Mouse (Mus musculus) limb, embryonic 11.5 days (tissue): ENCODE results near the gene Hist1h2ac. TPM values are rescaled to one million over a fixed set of nuclear protein-coding genes. Genes with fewer than 3 reads are reported as not detected.
"Not testable (repeated sequence)": the region's sequence is repeated elsewhere in the genome, so short reads cannot be mapped to it uniquely, and the experiment has no call there.

Source experiments
- ATAC-seq: fragments of 200-750 bp; cut with Nextera tagmentation; 2 replicates; pipeline ENCODE4 v1.8.0; 2017; ENCODE audit warnings: low read depth; ENCODE audit not compliant: insufficient number of reproducible peaks, low FRiP score, low TSS enrichment
- DNase-seq: peaks from one replicate; pipeline ENCODE4 v3.0.0-alpha.2; 2015; ENCODE audit warnings: low spot score
- H3K27ac ChIP-seq: fragments of 300-500 bp; sonication (generic); replicated peaks from 2 replicates; pipeline ENCODE4 v1.5.1; 2014; ENCODE audit warnings: low read depth, mild to moderate bottlenecking, low read length
- H3K27me3 ChIP-seq: fragments of 300-500 bp; sonication (generic); 2 replicates; pipeline ENCODE4 v1.6.1; 2014; ENCODE audit warnings: mild to moderate bottlenecking, low read length, mixed read lengths; ENCODE audit not compliant: control insufficient read depth, insufficient read depth
- H3K36me3 ChIP-seq: fragments of 300-500 bp; sonication (generic); 2 replicates; pipeline ENCODE4 v1.6.1; 2014; ENCODE audit warnings: mild to moderate bottlenecking, low read length, moderate library complexity, mixed read lengths; ENCODE audit not compliant: control insufficient read depth, insufficient read depth
- H3K4me1 ChIP-seq: fragments of 300-500 bp; sonication (generic); 2 replicates; pipeline ENCODE4 v1.6.1; 2014; ENCODE audit warnings: low read length, mixed read lengths; ENCODE audit not compliant: control insufficient read depth, insufficient read depth
- H3K4me2 ChIP-seq: fragments of 300-500 bp; sonication (generic); 2 replicates; pipeline ENCODE4 v1.6.1; 2014; ENCODE audit warnings: low read depth, mild to moderate bottlenecking, moderate library complexity; ENCODE audit not compliant: severe bottlenecking
- H3K4me3 ChIP-seq: fragments of 300-500 bp; sonication (generic); 2 replicates; pipeline ENCODE4 v1.5.1; 2014; ENCODE audit warnings: low read depth, low read length
- H3K9ac ChIP-seq: fragments of 300-500 bp; sonication (generic); 2 replicates; pipeline ENCODE4 v1.6.1; 2014; ENCODE audit warnings: mild to moderate bottlenecking, low read length
- H3K9me3 ChIP-seq: fragments of 300-500 bp; sonication (generic); 2 replicates; pipeline ENCODE4 v1.6.1; 2016; ENCODE audit warnings: low read length; ENCODE audit not compliant: control insufficient read depth
- WGBS: fragments of 180-500 bp; shearing (Covaris S2); extraction: QIAGEN DNeasy Blood & Tissue Kit; methylation state at CpG from one replicate; pipeline ENCODE4 v1.1.7; 2014; 5-methylcytosine and 5-hydroxymethylcytosine counted together
- polyA plus RNA-seq: library from polyadenylated mRNA; unstranded; fragments of >200 nt; fragmentation: Nextera tagmentation; extraction: Ambion mirVana; gene quantifications from 2 replicates; pipeline ENCODE4 v1.2.1, GENCODE M21; 2014

The Hist1h2ac gene
- polyA plus RNA-seq, 1 experiment from 2014 or later, result 1.0 TPM

GRCm38 (mm10) chr13:23705751-23706356 lies 22.1 kb upstream of the Hist1h2ac start:
- Histone ChIP-seq H3K4me2 (no peak overlapping the region), H3K4me1 (peaks cover 16% of the 10 kb centered on the region), H3K9ac (no peak overlapping the region), H3K27ac (no peak overlapping the region), H3K27me3 (no peaks in the 10 kb centered on the region), H3K9me3 (no peaks in the 10 kb centered on the region), H3K4me3 (no peak overlapping the region), H3K36me3 (no peaks in the 10 kb centered on the region)
- 94% methylated on average over 7 of the region's 7 CpGs for WGBS
- ATAC-seq, result no peak
- DNase-seq, result peak; percentile 17

GRCm38 (mm10) chr13:23702801-23703200 lies 19.1 kb upstream of the Hist1h2ac start:
- H3K4me2 ChIP-seq, H3K36me3 ChIP-seq, H3K27ac ChIP-seq, H3K9me3 ChIP-seq, H3K4me1 ChIP-seq, H3K27me3 ChIP-seq, H3K4me3 ChIP-seq, H3K9ac ChIP-seq, ATAC-seq, DNase-seq: not testable (repeated sequence)
- 93% methylated on average over 2 of the region's 2 CpGs for WGBS

- Histone ChIP-seq H3K9me3 (no peaks in the 10 kb centered on the region), H3K27ac (no peak overlapping the region), H3K36me3 (no peaks in the 10 kb centered on the region), H3K4me3 (no peak overlapping the region), H3K9ac (no peak overlapping the region), H3K4me2 (no peak overlapping the region), H3K4me1 (no peaks in the 10 kb centered on the region), H3K27me3 (no peaks in the 10 kb centered on the region)
- DNase-seq, result peak; percentile 13
- 83% methylated on average over 4 of the region's 4 CpGs for WGBS
- ATAC-seq, result no peak
These were observed 18.5 kb upstream of the Hist1h2ac start for GRCm38 (mm10) chr13:23702220-23702619.

GRCm38 (mm10) chr13:23700786-23701520 lies 17.2 kb upstream of the Hist1h2ac start:
- no peak overlapping the region for H3K4me2 ChIP-seq
- no peaks in the 10 kb centered on the region for H3K27me3 ChIP-seq
- no peaks in the 10 kb centered on the region for H3K36me3 ChIP-seq
- ATAC-seq (peak; percentile 66), DNase-seq (peak; percentile 81)
- no peak overlapping the region for H3K9ac ChIP-seq
- 33% methylated on average over 8 of the region's 8 CpGs for WGBS
- no peak overlapping the region for H3K4me3 ChIP-seq
- no peaks in the 10 kb centered on the region for H3K9me3 ChIP-seq
- H3K27ac ChIP-seq, result no peak overlapping the region
- H3K4me1 ChIP-seq, result no peaks in the 10 kb centered on the region

- H3K27ac ChIP-seq, result no peak overlapping the region
- no peak overlapping the region for H3K4me2 ChIP-seq
- no peaks in the 10 kb centered on the region for H3K27me3 ChIP-seq
- H3K9ac ChIP-seq, result no peak overlapping the region
- no peak overlapping the region for H3K4me3 ChIP-seq
- H3K9me3 ChIP-seq, result no peaks in the 10 kb centered on the region
- no peaks in the 10 kb centered on the region for H3K36me3 ChIP-seq
- ATAC-seq, result no peak
- 73% methylated on average over 3 of the region's 3 CpGs for WGBS
- DNase-seq, result peak; percentile 16
- H3K4me1 ChIP-seq, result no peaks in the 10 kb centered on the region
These were observed 16.0 kb upstream of the Hist1h2ac start for GRCm38 (mm10) chr13:23699767-23700166.

GRCm38 (mm10) chr13:23698996-23699395 lies 15.2 kb upstream of the Hist1h2ac start:
- H3K9ac ChIP-seq, result no peak overlapping the region
- H3K36me3 ChIP-seq, result no peaks in the 10 kb centered on the region
- no peaks in the 10 kb centered on the region for H3K4me1 ChIP-seq
- H3K27ac ChIP-seq, result peak overlapping the region; percentile 31
- H3K4me3 ChIP-seq, result no peak overlapping the region
- no peak overlapping the region for H3K4me2 ChIP-seq
- ATAC-seq (no peak), DNase-seq (peak; percentile 18)
- H3K9me3 ChIP-seq, result no peaks in the 10 kb centered on the region
- H3K27me3 ChIP-seq, result no peaks in the 10 kb centered on the region
- WGBS, result 78% methylated on average over 6 of the region's 6 CpGs

GRCm38 (mm10) chr13:23698300-23698693 lies 14.5 kb upstream of the Hist1h2ac start, which contains the start of gene Hist1h4c:
Hist1h4c (minus strand) TSS chr13:23698454.
- Histone ChIP-seq H3K9me3 (no peaks in the 10 kb centered on the region), H3K4me1 (no peaks in the 10 kb centered on the region), H3K9ac (peak within 1 kb of the TSS; percentile 74), H3K27me3 (no peaks in the 10 kb centered on the region), H3K4me2 (peak within 1 kb of the TSS; percentile 55), H3K27ac (peak within 1 kb of the TSS; percentile 86), H3K36me3 (no peaks in the 10 kb centered on the region), H3K4me3 (peak within 1 kb of the TSS; percentile 37)
- peak; percentile 96 for ATAC-seq
- DNase-seq, result peak; percentile 100
- 0% methylated on average over 16 of the region's 22 CpGs for WGBS

GRCm38 (mm10) chr13:23697491-23698299 lies 13.9 kb upstream of the Hist1h2ac start:
- peak overlapping the region; percentile 37 for H3K4me3 ChIP-seq
- peak overlapping the region; percentile 86 for H3K27ac ChIP-seq
- no peaks in the 10 kb centered on the region for H3K36me3 ChIP-seq
- ATAC-seq (peak; percentile 83), DNase-seq (peak; percentile 79)
- peak overlapping the region; percentile 55 for H3K4me2 ChIP-seq
- no peaks in the 10 kb centered on the region for H3K9me3 ChIP-seq
- H3K4me1 ChIP-seq, result no peaks in the 10 kb centered on the region
- under 1% methylated on average over 22 of the region's 32 CpGs for WGBS
- peak overlapping the region; percentile 74 for H3K9ac ChIP-seq
- H3K27me3 ChIP-seq, result no peaks in the 10 kb centered on the region
